Mouse (Mus musculus): ENCODE measurements around the gene Mast3. TPM values are rescaled to one million over a fixed set of nuclear protein-coding genes. Genes with fewer than 3 reads are reported as not detected.
A peak's percentile ranks its signal among the peaks of the same experiment; 100 is the strongest.

Mast3 gene
- polyA plus RNA-seq, 1 experiment: 32.5 TPM

DNA sequence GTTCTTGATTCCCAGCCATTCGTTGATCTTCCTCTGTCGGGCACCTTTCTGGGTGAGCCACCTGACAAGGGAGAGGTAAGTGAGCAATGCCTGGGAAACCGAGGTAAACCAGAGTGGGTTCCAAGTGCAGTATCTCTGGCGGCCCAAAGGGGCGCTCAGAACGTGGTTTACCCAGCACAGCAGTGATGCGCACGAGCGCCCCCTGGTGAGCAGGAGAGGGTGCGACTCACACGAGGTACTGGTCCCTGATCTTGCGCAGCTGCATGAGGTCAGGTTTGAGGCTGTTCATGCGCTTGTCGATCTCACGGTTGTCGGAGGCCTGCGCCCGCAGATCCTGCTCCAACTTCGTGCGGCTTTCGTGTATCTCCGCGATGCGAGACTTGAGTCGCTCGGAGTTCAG is 35.5 kb downstream of the Mast3 start:
- no peak overlapping the region for H3ac ChIP-seq (ENCODE audit: control insufficient read depth, insufficient read length, low read depth)
- H3K79me3 ChIP-seq (ENCODE audit: low read depth): peaks cover 4% of the 10 kb centered on the region
- H3K27me3 ChIP-seq (ENCODE audit: control insufficient read depth, insufficient read depth, insufficient read length): no peaks in the 10 kb centered on the region
- peaks cover 36% of the 10 kb centered on the region for H3K36me3 ChIP-seq (ENCODE audit: control insufficient read depth, insufficient read depth)
- H3K4me3 ChIP-seq (ENCODE audit: insufficient read depth, poor library complexity, severe bottlenecking): no peak overlapping the region
- peaks cover 32% of the 10 kb centered on the region for H3K79me2 ChIP-seq (ENCODE audit: control insufficient read depth, insufficient read depth)
- TF ChIP-seq FOSL1 (IDR thresholded peaks at IDR 0.05; ENCODE audit: insufficient read depth, low read length, poor library complexity, severe bottlenecking): no peak
- no peak for TF ChIP-seq MYOG (IDR thresholded peaks at IDR 0.05; ENCODE audit: control insufficient read depth, extremely low read depth, insufficient read length)
- no peak for TF ChIP-seq USF1 (IDR thresholded peaks at IDR 0.05; ENCODE audit: low read depth)
- no peak for TF ChIP-seq CEBPB (IDR thresholded peaks at IDR 0.05; ENCODE audit: low read depth)
- peak; percentile 92 for TF ChIP-seq MAX (IDR thresholded peaks at IDR 0.05)
- TF ChIP-seq MYOD1 (IDR thresholded peaks at IDR 0.05; ENCODE audit: control insufficient read depth, insufficient read length, low read depth): no peak
- peak; percentile 100 for TF ChIP-seq CTCF (IDR thresholded peaks at IDR 0.05; ENCODE audit: control insufficient read depth, insufficient read depth, insufficient read length)

DNA sequence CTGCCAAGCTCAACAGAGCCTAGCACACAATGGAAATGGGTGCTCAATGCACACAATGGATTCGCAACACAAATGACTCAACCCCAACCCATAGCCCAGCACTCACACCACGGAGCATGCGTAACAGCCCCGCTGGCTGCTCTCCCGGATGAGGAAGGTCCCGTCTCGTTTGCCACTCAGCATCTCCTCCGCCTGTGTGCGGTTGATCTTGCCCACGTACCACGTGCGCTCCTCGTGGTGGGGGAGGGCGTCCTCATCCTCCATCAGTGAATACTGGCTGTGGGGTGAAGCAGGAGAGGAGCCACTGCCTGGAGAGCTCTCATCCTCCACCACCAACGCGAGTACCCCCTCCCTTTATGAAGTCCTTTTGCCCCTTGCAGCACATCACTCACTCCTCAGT is 35.9 kb downstream of the Mast3 start:
- H3K36me3 ChIP-seq (ENCODE audit: control insufficient read depth, insufficient read depth): peaks cover 37% of the 10 kb centered on the region
- H3K79me2 ChIP-seq (ENCODE audit: control insufficient read depth, insufficient read depth): peaks cover 31% of the 10 kb centered on the region
- H3K27me3 ChIP-seq (ENCODE audit: control insufficient read depth, insufficient read depth, insufficient read length): no peaks in the 10 kb centered on the region
- peaks cover 4% of the 10 kb centered on the region for H3K79me3 ChIP-seq (ENCODE audit: low read depth)
- TF ChIP-seq MYOD1 (IDR thresholded peaks at IDR 0.05; ENCODE audit: control insufficient read depth, insufficient read length, low read depth) (no peak), CTCF (IDR thresholded peaks at IDR 0.05; ENCODE audit: control insufficient read depth, insufficient read depth, insufficient read length) (no peak), MAX (IDR thresholded peaks at IDR 0.05) (no peak), CEBPB (IDR thresholded peaks at IDR 0.05; ENCODE audit: low read depth) (no peak), FOSL1 (IDR thresholded peaks at IDR 0.05; ENCODE audit: insufficient read depth, low read length, poor library complexity, severe bottlenecking) (no peak), USF1 (IDR thresholded peaks at IDR 0.05; ENCODE audit: low read depth) (no peak), MYOG (IDR thresholded peaks at IDR 0.05; ENCODE audit: control insufficient read depth, extremely low read depth, insufficient read length) (no peak)
- H3K4me3 ChIP-seq (ENCODE audit: insufficient read depth, poor library complexity, severe bottlenecking): no peak overlapping the region
- H3ac ChIP-seq (ENCODE audit: control insufficient read depth, insufficient read length, low read depth): no peak overlapping the region

DNA sequence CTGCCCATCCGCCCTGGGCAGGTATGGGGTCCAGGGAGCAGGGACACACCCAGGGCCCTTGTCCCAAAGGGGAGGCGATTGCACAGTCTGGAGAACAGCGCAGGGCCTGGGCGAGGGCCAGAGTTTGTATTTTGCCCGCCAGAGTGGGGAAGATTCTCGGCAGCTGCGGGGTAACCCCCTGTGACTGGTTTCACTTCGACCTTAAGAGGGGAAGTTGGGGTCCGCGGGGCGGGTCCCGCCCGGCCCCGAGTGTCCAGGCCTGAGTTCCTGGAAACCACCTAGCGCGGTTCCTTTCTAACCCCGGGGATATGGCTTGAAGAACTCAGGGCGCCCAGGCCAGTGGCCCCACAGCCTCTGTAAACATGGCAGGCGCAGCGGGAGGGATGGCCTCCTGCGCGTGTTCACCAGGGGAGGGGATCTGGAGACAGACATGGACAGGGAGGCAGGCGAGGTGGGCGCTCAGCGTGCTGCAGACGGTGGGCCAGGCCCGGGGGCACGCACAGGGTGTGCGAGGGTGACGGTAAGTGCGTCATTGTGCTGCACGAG is 36.5 kb downstream of the Mast3 start:
- H3K36me3 ChIP-seq (ENCODE audit: control insufficient read depth, insufficient read depth): peaks cover 36% of the 10 kb centered on the region
- H3ac ChIP-seq (ENCODE audit: control insufficient read depth, insufficient read length, low read depth): no peak overlapping the region
- no peaks in the 10 kb centered on the region for H3K27me3 ChIP-seq (ENCODE audit: control insufficient read depth, insufficient read depth, insufficient read length)
- no peak for TF ChIP-seq USF1 (IDR thresholded peaks at IDR 0.05; ENCODE audit: low read depth)
- no peak for TF ChIP-seq FOSL1 (IDR thresholded peaks at IDR 0.05; ENCODE audit: insufficient read depth, low read length, poor library complexity, severe bottlenecking)
- no peak for TF ChIP-seq CTCF (IDR thresholded peaks at IDR 0.05; ENCODE audit: control insufficient read depth, insufficient read depth, insufficient read length)
- TF ChIP-seq MYOG (IDR thresholded peaks at IDR 0.05; ENCODE audit: control insufficient read depth, extremely low read depth, insufficient read length): no peak
- TF ChIP-seq CEBPB (IDR thresholded peaks at IDR 0.05; ENCODE audit: low read depth): no peak
- no peak for TF ChIP-seq MAX (IDR thresholded peaks at IDR 0.05)
- TF ChIP-seq MYOD1 (IDR thresholded peaks at IDR 0.05; ENCODE audit: control insufficient read depth, insufficient read length, low read depth): no peak
- peaks cover 24% of the 10 kb centered on the region for H3K79me2 ChIP-seq (ENCODE audit: control insufficient read depth, insufficient read depth)
- H3K79me3 ChIP-seq (ENCODE audit: low read depth): peaks cover 4% of the 10 kb centered on the region
- no peak overlapping the region for H3K4me3 ChIP-seq (ENCODE audit: insufficient read depth, poor library complexity, severe bottlenecking)

- H3K79me2 ChIP-seq (ENCODE audit: control insufficient read depth, insufficient read depth): peaks cover 20% of the 10 kb centered on the region
- TF ChIP-seq FOSL1 (IDR thresholded peaks at IDR 0.05; ENCODE audit: insufficient read depth, low read length, poor library complexity, severe bottlenecking): no peak
- TF ChIP-seq MAX (IDR thresholded peaks at IDR 0.05): no peak
- TF ChIP-seq CEBPB (IDR thresholded peaks at IDR 0.05; ENCODE audit: low read depth): no peak
- TF ChIP-seq CTCF (IDR thresholded peaks at IDR 0.05; ENCODE audit: control insufficient read depth, insufficient read depth, insufficient read length): no peak
- no peak for TF ChIP-seq MYOD1 (IDR thresholded peaks at IDR 0.05; ENCODE audit: control insufficient read depth, insufficient read length, low read depth)
- no peak for TF ChIP-seq MYOG (IDR thresholded peaks at IDR 0.05; ENCODE audit: control insufficient read depth, extremely low read depth, insufficient read length)
- no peak for TF ChIP-seq USF1 (IDR thresholded peaks at IDR 0.05; ENCODE audit: low read depth)
- no peak overlapping the region for H3ac ChIP-seq (ENCODE audit: control insufficient read depth, insufficient read length, low read depth)
- no peak overlapping the region for H3K4me3 ChIP-seq (ENCODE audit: insufficient read depth, poor library complexity, severe bottlenecking)
- H3K36me3 ChIP-seq (ENCODE audit: control insufficient read depth, insufficient read depth): peaks cover 42% of the 10 kb centered on the region
- H3K79me3 ChIP-seq (ENCODE audit: low read depth): peaks cover 4% of the 10 kb centered on the region
- no peaks in the 10 kb centered on the region for H3K27me3 ChIP-seq (ENCODE audit: control insufficient read depth, insufficient read depth, insufficient read length)
Observed at GRCm38 (mm10) chr8:70767503-70767902, 37.4 kb downstream of the Mast3 start.

DNA sequence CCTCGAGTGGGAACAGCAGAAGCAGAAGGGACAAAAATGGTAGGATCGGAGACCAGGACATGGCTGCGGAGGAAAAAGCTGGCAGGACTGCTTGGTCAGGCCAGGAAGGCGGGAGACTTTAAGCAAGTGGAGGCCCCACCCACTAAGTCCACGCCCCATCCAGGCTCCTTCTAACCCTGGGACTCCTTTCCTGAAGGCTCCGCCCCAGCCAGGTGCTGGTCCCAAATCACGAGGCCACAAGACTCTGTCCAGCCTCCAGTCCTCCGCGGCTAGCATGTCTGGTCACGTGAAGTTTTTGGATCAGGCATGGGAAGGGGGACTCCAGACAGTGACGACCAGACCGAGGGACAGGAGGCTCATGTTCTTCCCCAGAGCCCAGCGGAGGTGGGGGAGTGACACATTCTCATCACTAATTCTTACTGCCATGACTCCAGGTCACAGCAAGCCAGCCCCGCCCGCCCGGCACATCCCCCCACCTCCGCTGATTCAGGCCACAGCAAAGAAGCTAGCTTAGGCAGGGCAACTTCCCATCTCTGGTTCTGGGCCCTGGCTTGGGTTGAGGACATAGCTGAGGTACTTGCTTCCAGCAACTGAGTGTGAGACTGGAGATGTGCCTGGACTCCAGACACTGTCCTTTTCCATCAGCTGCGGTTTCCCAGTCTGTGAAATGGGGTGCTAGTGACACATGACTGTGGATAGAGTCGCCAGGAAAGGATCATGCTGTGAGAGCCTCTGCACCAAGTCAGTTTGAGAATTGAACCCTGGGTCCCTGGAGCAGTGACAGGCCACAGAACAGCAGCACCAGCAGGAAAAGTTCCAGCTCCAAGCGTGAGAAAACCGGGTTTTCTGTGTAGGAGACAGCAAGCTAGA is 38.0 kb downstream of the Mast3 start:
- TF ChIP-seq CEBPB (IDR thresholded peaks at IDR 0.05; ENCODE audit: low read depth): no peak
- TF ChIP-seq FOSL1 (IDR thresholded peaks at IDR 0.05; ENCODE audit: insufficient read depth, low read length, poor library complexity, severe bottlenecking): no peak
- TF ChIP-seq MAX (IDR thresholded peaks at IDR 0.05): no peak
- TF ChIP-seq CTCF (IDR thresholded peaks at IDR 0.05; ENCODE audit: control insufficient read depth, insufficient read depth, insufficient read length): no peak
- peak; percentile 79 for TF ChIP-seq USF1 (IDR thresholded peaks at IDR 0.05; ENCODE audit: low read depth)
- TF ChIP-seq MYOD1 (IDR thresholded peaks at IDR 0.05; ENCODE audit: control insufficient read depth, insufficient read length, low read depth): peak; percentile 20
- peaks cover 37% of the 10 kb centered on the region for H3K36me3 ChIP-seq (ENCODE audit: control insufficient read depth, insufficient read depth)
- H3ac ChIP-seq (ENCODE audit: control insufficient read depth, insufficient read length, low read depth): peak overlapping the region; percentile 76
- H3K79me2 ChIP-seq (ENCODE audit: control insufficient read depth, insufficient read depth): peaks cover 13% of the 10 kb centered on the region
- peaks cover 4% of the 10 kb centered on the region for H3K79me3 ChIP-seq (ENCODE audit: low read depth)
- peak overlapping the region; percentile 46 for H3K4me3 ChIP-seq (ENCODE audit: insufficient read depth, poor library complexity, severe bottlenecking)
- H3K27me3 ChIP-seq (ENCODE audit: control insufficient read depth, insufficient read depth, insufficient read length): no peaks in the 10 kb centered on the region
